Mouse (Mus musculus): ENCODE data around the gene Tbc1d22a. TPM values are rescaled to one million over a fixed set of nuclear protein-coding genes. Genes with fewer than 3 reads are reported as not detected.
A peak's percentile ranks its signal among the peaks of the same experiment; 100 is the strongest.

Tbc1d22a gene
- total and polyA plus RNA-seq, 2 experiments from 2014 or later = 9.7 to 31.4 TPM

GRCm38 (mm10) chr15:86354932-86355331, 140.7 kb downstream of the Tbc1d22a start:
- TF ChIP-seq CTCF (IDR thresholded peaks at IDR 0.05; ENCODE audit: low read depth) (no peak), EP300 (IDR thresholded peaks at IDR 0.05; ENCODE audit: low read depth) (no peak)
- Histone ChIP-seq H3K4me3 (ENCODE audit: low read depth, low read length) (no peak overlapping the region), H3K36me3 (replicated peaks; ENCODE audit: control insufficient read depth, insufficient read depth, low read length) (no peaks in the 10 kb centered on the region), H3K9me3 (replicated peaks; ENCODE audit: control insufficient read depth, low read length) (no peaks in the 10 kb centered on the region), H3K27me3 (ENCODE audit: control insufficient read depth, insufficient read depth, low read length) (no peaks in the 10 kb centered on the region), H3K4me2 (ENCODE audit: low read depth, low read length) (no peak overlapping the region), H3K4me1 (ENCODE audit: control insufficient read depth, insufficient read depth) (no peaks in the 10 kb centered on the region), H3K9ac (replicated peaks; ENCODE audit: low read depth, low read length) (no peak overlapping the region), H3K27ac (ENCODE audit: low read depth) (no peak overlapping the region)
- no peak for ATAC-seq (ENCODE audit: insufficient read depth, low read depth)
- 70% methylated on average over 2 of the region's 2 CpGs for whole genome bisulfite sequencing
- DNase-seq (ENCODE audit: low spot score) = no peak

- Histone ChIP-seq H3K27ac (ENCODE audit: low read depth) (no peak overlapping the region), H3K27me3 (ENCODE audit: control insufficient read depth, insufficient read depth, low read length) (no peaks in the 10 kb centered on the region), H3K9ac (replicated peaks; ENCODE audit: low read depth, low read length) (no peak overlapping the region), H3K36me3 (replicated peaks; ENCODE audit: control insufficient read depth, insufficient read depth, low read length) (no peaks in the 10 kb centered on the region), H3K4me3 (ENCODE audit: low read depth, low read length) (no peak overlapping the region), H3K4me1 (ENCODE audit: control insufficient read depth, insufficient read depth) (no peaks in the 10 kb centered on the region), H3K9me3 (replicated peaks; ENCODE audit: control insufficient read depth, low read length) (no peaks in the 10 kb centered on the region), H3K4me2 (ENCODE audit: low read depth, low read length) (no peak overlapping the region)
- 64% methylated on average over 2 of the region's 2 CpGs for whole genome bisulfite sequencing
- TF ChIP-seq CTCF (IDR thresholded peaks at IDR 0.05; ENCODE audit: low read depth) (no peak), EP300 (IDR thresholded peaks at IDR 0.05; ENCODE audit: low read depth) (no peak)
- DNase-seq (ENCODE audit: low spot score) (peak; percentile 13), ATAC-seq (ENCODE audit: insufficient read depth, low read depth) (no peak)
Observed at GRCm38 (mm10) chr15:86355857-86356256, 141.6 kb downstream of the Tbc1d22a start.

GRCm38 (mm10) chr15:86360376-86360775, 146.1 kb downstream of the Tbc1d22a start:
- WGBS = 70% methylated on average over 3 of the region's 3 CpGs
- Histone ChIP-seq H3K9me3 (replicated peaks; ENCODE audit: control insufficient read depth, low read length) (no peaks in the 10 kb centered on the region), H3K4me3 (ENCODE audit: low read depth, low read length) (no peak overlapping the region), H3K9ac (replicated peaks; ENCODE audit: low read depth, low read length) (no peak overlapping the region), H3K4me2 (ENCODE audit: low read depth, low read length) (no peak overlapping the region), H3K36me3 (replicated peaks; ENCODE audit: control insufficient read depth, insufficient read depth, low read length) (no peaks in the 10 kb centered on the region), H3K27me3 (ENCODE audit: control insufficient read depth, insufficient read depth, low read length) (no peaks in the 10 kb centered on the region), H3K27ac (ENCODE audit: low read depth) (no peak overlapping the region), H3K4me1 (ENCODE audit: control insufficient read depth, insufficient read depth) (peaks cover 6% of the 10 kb centered on the region)
- TF ChIP-seq CTCF (IDR thresholded peaks at IDR 0.05; ENCODE audit: low read depth) = no peak
- ATAC-seq (ENCODE audit: insufficient read depth, low read depth) (no peak), DNase-seq (ENCODE audit: low spot score) (no peak)

GRCm38 (mm10) chr15:86362306-86363150, 148.3 kb downstream of the Tbc1d22a start:
- no peak for TF ChIP-seq CTCF (IDR thresholded peaks at IDR 0.05; ENCODE audit: low read depth)
- no peak for TF ChIP-seq EP300 (IDR thresholded peaks at IDR 0.05; ENCODE audit: low read depth)
- Histone ChIP-seq H3K4me2 (ENCODE audit: low read depth, low read length) (no peak overlapping the region), H3K9ac (replicated peaks; ENCODE audit: low read depth, low read length) (no peak overlapping the region), H3K9me3 (replicated peaks; ENCODE audit: control insufficient read depth, low read length) (no peaks in the 10 kb centered on the region), H3K36me3 (replicated peaks; ENCODE audit: control insufficient read depth, insufficient read depth, low read length) (no peaks in the 10 kb centered on the region), H3K4me3 (ENCODE audit: low read depth, low read length) (no peak overlapping the region), H3K4me1 (ENCODE audit: control insufficient read depth, insufficient read depth) (peaks cover 6% of the 10 kb centered on the region), H3K27me3 (ENCODE audit: control insufficient read depth, insufficient read depth, low read length) (no peaks in the 10 kb centered on the region), H3K27ac (ENCODE audit: low read depth) (peak overlapping the region; percentile 30; the same call in 1 of the 2 replicates)
- DNase-seq (ENCODE audit: low spot score) (no peak), ATAC-seq (ENCODE audit: insufficient read depth, low read depth) (peak; percentile 71)
- 47% methylated on average over 10 of the region's 10 CpGs for WGBS

- no peak overlapping the region for H3K27ac ChIP-seq (ENCODE audit: low read depth)
- DNase-seq (ENCODE audit: low spot score) = no peak
- WGBS = 84% methylated on average over 4 of the region's 4 CpGs
- H3K9ac ChIP-seq (replicated peaks; ENCODE audit: low read depth, low read length) = no peak overlapping the region
- ATAC-seq (ENCODE audit: insufficient read depth, low read depth) = no peak
- H3K27me3 ChIP-seq (ENCODE audit: control insufficient read depth, insufficient read depth, low read length) = no peaks in the 10 kb centered on the region
- H3K4me1 ChIP-seq (ENCODE audit: control insufficient read depth, insufficient read depth) = peaks cover 6% of the 10 kb centered on the region
- no peak overlapping the region for H3K4me2 ChIP-seq (ENCODE audit: low read depth, low read length)
- TF ChIP-seq CTCF (IDR thresholded peaks at IDR 0.05; ENCODE audit: low read depth) (no peak), EP300 (IDR thresholded peaks at IDR 0.05; ENCODE audit: low read depth) (no peak)
- no peak overlapping the region for H3K4me3 ChIP-seq (ENCODE audit: low read depth, low read length)
- H3K9me3 ChIP-seq (replicated peaks; ENCODE audit: control insufficient read depth, low read length) = no peaks in the 10 kb centered on the region
- no peaks in the 10 kb centered on the region for H3K36me3 ChIP-seq (replicated peaks; ENCODE audit: control insufficient read depth, insufficient read depth, low read length)
Observed at GRCm38 (mm10) chr15:86363841-86364295, 149.6 kb downstream of the Tbc1d22a start.

Measured in heart, postnatal 0 days (tissue).